ENCODE assay signal across 9 mouse cellular contexts in the genomic region with DNA sequence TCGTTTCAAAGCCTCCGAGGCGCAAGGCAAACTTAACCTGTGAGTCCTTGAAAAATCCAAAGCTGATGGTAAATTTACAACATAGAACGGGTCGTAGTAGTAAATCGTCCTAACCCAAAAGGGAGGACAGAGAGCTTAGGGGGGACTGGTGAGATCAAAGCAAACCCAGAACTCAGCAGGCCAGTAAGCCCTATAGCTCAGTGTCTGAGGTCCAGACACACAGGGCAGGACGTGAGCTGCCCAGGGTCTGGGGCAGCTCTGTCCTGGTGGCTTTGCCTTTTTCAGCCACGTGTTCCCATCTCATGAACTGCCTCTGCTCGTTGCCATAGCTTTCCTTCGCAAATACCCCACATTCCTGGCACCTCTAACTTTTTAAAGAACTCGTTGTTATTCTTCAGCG.
DNase-seq lines count a peak whose midpoint lies in the region; ATAC-seq and TF ChIP-seq lines count a peak whose summit lies in the region.
"Had no signal": no experiment of that assay in that cellular context is flagged by ENCODE, and none has a peak within 500 bp of the region (broad histone marks: within the 10 kb centered on the region; RNA-seq: fewer than 3 reads in every experiment).

No protein-coding gene starts in this region.

- no peaks in the 10 kb centered on the region for H3K36me3 ChIP-seq in forebrain, embryonic 10.5 days (replicated peaks)
- no peaks in the 10 kb centered on the region for H3K36me3 ChIP-seq in forebrain, postnatal 0 days (ENCODE audit: insufficient read depth)
- H3K36me3 ChIP-seq in kidney, postnatal 0 days (ENCODE audit: insufficient read depth, low read length), result no peaks in the 10 kb centered on the region
- no peaks in the 10 kb centered on the region for H3K36me3 ChIP-seq in intestine, embryonic 15.5 days
- no peaks in the 10 kb centered on the region for H3K36me3 ChIP-seq in midbrain, postnatal 0 days (ENCODE audit: insufficient read depth, low read length)

- H3K27ac ChIP-seq in forebrain, embryonic 10.5 days, result no peak overlapping the region
- no peak overlapping the region for H3K27ac ChIP-seq in forebrain, postnatal 0 days (ENCODE audit: low read depth, low read length)
- no peak overlapping the region for H3K27ac ChIP-seq in kidney, postnatal 0 days
- H3K27ac ChIP-seq in intestine, embryonic 15.5 days, result no peak overlapping the region
- no peak overlapping the region for H3K27ac ChIP-seq in midbrain, postnatal 0 days (ENCODE audit: low read depth, low read length)

- peak overlapping the region; percentile 22; the same call in 1 of the 2 replicates for H3K4me3 ChIP-seq in forebrain, embryonic 10.5 days
- no peak overlapping the region for H3K4me3 ChIP-seq in forebrain, postnatal 0 days (ENCODE audit: low read depth, low read length)
- H3K4me3 ChIP-seq in kidney, postnatal 0 days (replicated peaks; ENCODE audit: low read depth, low read length), result peak overlapping the region; percentile 12; the same call in 1 of the 2 replicates
- H3K4me3 ChIP-seq in intestine, embryonic 15.5 days (replicated peaks), result no peak overlapping the region
- H3K4me3 ChIP-seq in midbrain, postnatal 0 days (ENCODE audit: low read depth, low read length), result no peak overlapping the region

- H3K4me1 ChIP-seq in forebrain, embryonic 10.5 days, result peaks cover 12% of the 10 kb centered on the region
- H3K4me1 ChIP-seq in forebrain, postnatal 0 days (ENCODE audit: insufficient read depth), result no peaks in the 10 kb centered on the region
- H3K4me1 ChIP-seq in kidney, postnatal 0 days (replicated peaks; ENCODE audit: insufficient read depth, low read length), result 0 out of 2 replicates have a peak, but pooled peaks cover 6% of the 10 kb centered on the region
- H3K4me1 ChIP-seq in intestine, embryonic 15.5 days (replicated peaks), result no peaks in the 10 kb centered on the region
- H3K4me1 ChIP-seq in midbrain, postnatal 0 days (ENCODE audit: insufficient read depth, low read length), result no peaks in the 10 kb centered on the region

- H3K27me3 ChIP-seq in forebrain, embryonic 10.5 days (ENCODE audit: poor library complexity, severe bottlenecking), result no peaks in the 10 kb centered on the region
- H3K27me3 ChIP-seq in forebrain, postnatal 0 days (ENCODE audit: insufficient read depth, low read length), result no peaks in the 10 kb centered on the region
- no peaks in the 10 kb centered on the region for H3K27me3 ChIP-seq in kidney, postnatal 0 days (ENCODE audit: insufficient read depth, low read length)
- no peaks in the 10 kb centered on the region for H3K27me3 ChIP-seq in intestine, embryonic 15.5 days (replicated peaks)
- no peaks in the 10 kb centered on the region for H3K27me3 ChIP-seq in midbrain, postnatal 0 days (ENCODE audit: insufficient read depth, low read length)

- no peak overlapping the region for H3K4me2 ChIP-seq in forebrain, postnatal 0 days (ENCODE audit: low read depth)
- H3K4me2 ChIP-seq in kidney, postnatal 0 days (ENCODE audit: low read length), result peak overlapping the region; percentile 54
- H3K4me2 ChIP-seq in intestine, embryonic 15.5 days (replicated peaks), result 0 out of 2 replicates have a peak overlapping the region, but pooled peaks have one; percentile 45
- peak overlapping the region; percentile 26; the same call in 1 of the 2 replicates for H3K4me2 ChIP-seq in midbrain, postnatal 0 days (ENCODE audit: low read depth, low read length, poor library complexity, severe bottlenecking)

- no peaks in the 10 kb centered on the region for H3K9me3 ChIP-seq in forebrain, embryonic 10.5 days
- no peaks in the 10 kb centered on the region for H3K9me3 ChIP-seq in forebrain, postnatal 0 days (ENCODE audit: low read length)
- H3K9me3 ChIP-seq in kidney, postnatal 0 days (replicated peaks; ENCODE audit: low read length), result no peaks in the 10 kb centered on the region
- no peaks in the 10 kb centered on the region for H3K9me3 ChIP-seq in intestine, embryonic 15.5 days
- H3K9me3 ChIP-seq in midbrain, postnatal 0 days (ENCODE audit: low read length), result no peaks in the 10 kb centered on the region

- DNase-seq in forebrain, embryonic 10.5 days (ENCODE audit: extremely low spot score, low spot score), result no peak
- DNase-seq in forebrain, postnatal 0 days, result no peak
- DNase-seq in kidney, postnatal 0 days (ENCODE audit: low spot score), result peak; percentile 38
- no peak for DNase-seq in kidney, adult 9 months
- no peak for DNase-seq in midbrain, postnatal 0 days (ENCODE audit: low spot score)
- no peak for DNase-seq in thymus, postnatal 14 days
- DNase-seq in testis, postnatal 10 days (ENCODE audit: low spot score), result no peak
- DNase-seq: gastrocnemius, postnatal 25 days had no signal

- no peak for ATAC-seq in forebrain, postnatal 0 days
- ATAC-seq in kidney, postnatal 0 days (replicated peaks; ENCODE audit: low FRiP score, low read depth), result 0 out of 2 replicates have a peak, but pooled peaks have one; percentile 40
- no peak for ATAC-seq in intestine, embryonic 15.5 days
- no peak for ATAC-seq in midbrain, postnatal 0 days (ENCODE audit: low FRiP score)

- no peak overlapping the region for H3K9ac ChIP-seq in forebrain, postnatal 0 days
- H3K9ac ChIP-seq in kidney, postnatal 0 days (ENCODE audit: low read depth, low read length), result 0 out of 2 replicates have a peak overlapping the region, but pooled peaks have one; percentile 1
- no peak overlapping the region for H3K9ac ChIP-seq in intestine, embryonic 15.5 days
- H3K9ac ChIP-seq in midbrain, postnatal 0 days (replicated peaks; ENCODE audit: low read length, poor library complexity, severe bottlenecking), result no peak overlapping the region

- WGBS in forebrain, embryonic 10.5 days, result 62% methylated on average over 12 of the region's 12 CpGs
- WGBS in forebrain, postnatal 0 days, result 60% methylated on average over 12 of the region's 12 CpGs
- 22% methylated on average over 12 of the region's 12 CpGs for WGBS in kidney, postnatal 0 days
- WGBS in intestine, embryonic 15.5 days, result 49% methylated on average over 12 of the region's 12 CpGs
- WGBS in midbrain, postnatal 0 days, result 45% methylated on average over 12 of the region's 12 CpGs

- no peak for TF ChIP-seq CTCF in forebrain, postnatal 0 days (IDR thresholded peaks at IDR 0.05; ENCODE audit: low read depth)
- TF ChIP-seq CTCF in kidney, postnatal 0 days (IDR thresholded peaks at IDR 0.05; ENCODE audit: low read depth), result no peak
- TF ChIP-seq CTCF in midbrain, postnatal 0 days (IDR thresholded peaks at IDR 0.05), result no peak

Comparison
In these comparisons a context has a peak if more than half of its experiments do, and no peak if none do; other contexts are left out.
1. H3K4me3 ChIP-seq: peak in forebrain, embryonic 10.5 days (single experiment) and kidney, postnatal 0 days (single experiment); none in forebrain, postnatal 0 days (single experiment), intestine, embryonic 15.5 days (single experiment) and midbrain, postnatal 0 days (single experiment).